Mouse (Mus musculus): ENCODE results near the gene Vmn2r36.
"Not testable (repeated sequence)": the region's sequence is repeated elsewhere in the genome, so short reads cannot be mapped to it uniquely, and the experiment has no call there.

The Vmn2r36 gene

GRCm38 (mm10) chr7:7902395-7902794, at the start of gene Vmn2r36:
Gene Vmn2r36 (minus strand): TSS chr7:7902495.
- DNase-seq = not testable (repeated sequence)
